Mouse (Mus musculus) hindbrain, postnatal 0 days (tissue): ENCODE results near the gene Wasf2. TPM values are rescaled to one million over a fixed set of nuclear protein-coding genes. Genes with fewer than 3 reads are reported as not detected.
A peak's percentile ranks its signal among the peaks of the same experiment; 100 is the strongest.

Source experiments
- ATAC-seq: fragments of 200-750 bp; cut with Nextera tagmentation; 2 replicates; pipeline ENCODE4 v1.8.0; 2017; ENCODE audit warnings: mild to moderate bottlenecking, moderate TSS enrichment, moderate library complexity
- DNase-seq: peaks from one replicate; pipeline ENCODE4 v3.0.0-alpha.2; 2015; ENCODE audit warnings: low spot score
- H3K27ac ChIP-seq: fragments of 300-500 bp; sonication (generic); 2 replicates; pipeline ENCODE4 v1.5.1; 2014; ENCODE audit warnings: mild to moderate bottlenecking
- H3K27me3 ChIP-seq: fragments of 300-500 bp; sonication (generic); 2 replicates; pipeline ENCODE4 v1.6.1; 2014; ENCODE audit warnings: low read length, mixed read lengths; ENCODE audit not compliant: insufficient read depth
- H3K36me3 ChIP-seq: fragments of 300-500 bp; sonication (generic); 2 replicates; pipeline ENCODE4 v1.6.1; 2014; ENCODE audit warnings: low read length, mixed read lengths; ENCODE audit not compliant: insufficient read depth
- H3K4me1 ChIP-seq: fragments of 300-500 bp; sonication (generic); 2 replicates; pipeline ENCODE4 v1.6.1; 2014; ENCODE audit warnings: antibody characterized with exemption, low read length, mixed read lengths; ENCODE audit not compliant: insufficient read depth
- H3K4me2 ChIP-seq: fragments of 300-500 bp; sonication (generic); 2 replicates; pipeline ENCODE4 v1.6.1; 2014; ENCODE audit warnings: low read depth, mild to moderate bottlenecking, low read length, moderate library complexity, mixed read lengths
- H3K4me3 ChIP-seq: fragments of 300-500 bp; sonication (generic); 2 replicates; pipeline ENCODE4 v1.5.1; 2014; ENCODE audit warnings: low read length
- H3K9ac ChIP-seq: fragments of 300-500 bp; sonication (generic); replicated peaks from 2 replicates; pipeline ENCODE4 v1.6.1; 2014; ENCODE audit warnings: mild to moderate bottlenecking, low read length, moderate library complexity, mixed read lengths
- H3K9me3 ChIP-seq: fragments of 300-500 bp; sonication (generic); 2 replicates; pipeline ENCODE4 v1.6.1; 2016; ENCODE audit warnings: low read length, mixed read lengths
- CTCF ChIP-seq: IDR thresholded peaks from 2 replicates; pipeline ENCODE4 v1.5.1; 2016; ENCODE audit warnings: antibody characterized with exemption, control low read depth, low read depth
- WGBS: fragments of 180-500 bp; shearing (Covaris S2); extraction: QIAGEN DNeasy Blood & Tissue Kit; methylation state at CpG from one replicate; pipeline ENCODE4 v1.1.7; 2014; 5-methylcytosine and 5-hydroxymethylcytosine counted together
- polyA plus RNA-seq: library from polyadenylated mRNA; unstranded; fragments of >200 nt; fragmentation: Nextera tagmentation; extraction: Ambion mirVana; gene quantifications from 2 replicates; pipeline ENCODE4 v1.2.1, GENCODE M21; 2015
- total RNA-seq: library from RNA; depleted of rRNA; stranded (reverse); fragments of >200 nt; gene quantifications from 2 replicates; pipeline ENCODE4 v1.2.3, GENCODE M21; 2014

The Wasf2 gene
- total and polyA plus RNA-seq, 2 experiments from 2014 or later = 14.1 to 27.5 TPM

GRCm38 (mm10) chr4:133090720-133091458 is 39.4 kb upstream of the Wasf2 start:
- Histone ChIP-seq H3K36me3 (no peaks in the 10 kb centered on the region), H3K4me2 (peak overlapping the region; percentile 18; the same call in 1 of the 2 replicates), H3K9me3 (no peaks in the 10 kb centered on the region), H3K9ac (peak overlapping the region; percentile 35; the same call in 1 of the 2 replicates), H3K27ac (peak overlapping the region; percentile 87), H3K27me3 (no peaks in the 10 kb centered on the region), H3K4me3 (no peak overlapping the region), H3K4me1 (peaks cover 56% of the 10 kb centered on the region)
- 15% methylated on average over 18 of the region's 18 CpGs for WGBS
- ATAC-seq (peak; percentile 34), DNase-seq (peak; percentile 83)
- peak; percentile 6; the same call in 1 of the 2 replicates for TF ChIP-seq CTCF

GRCm38 (mm10) chr4:133091459-133091785 is 38.9 kb upstream of the Wasf2 start:
- no peak for ATAC-seq
- Histone ChIP-seq H3K4me2 (no peak overlapping the region), H3K4me3 (no peak overlapping the region), H3K36me3 (no peaks in the 10 kb centered on the region), H3K9ac (no peak overlapping the region), H3K9me3 (no peaks in the 10 kb centered on the region), H3K27me3 (no peaks in the 10 kb centered on the region), H3K27ac (peak overlapping the region; percentile 87), H3K4me1 (peaks cover 51% of the 10 kb centered on the region)
- WGBS = 41% methylated on average over 4 of the region's 4 CpGs
- DNase-seq = no peak
- no peak for TF ChIP-seq CTCF

GRCm38 (mm10) chr4:133092453-133092901 is 37.8 kb upstream of the Wasf2 start:
- TF ChIP-seq CTCF = peak; percentile 23; the same call in 1 of the 2 replicates
- WGBS = 4% methylated on average over 18 of the region's 18 CpGs
- Histone ChIP-seq H3K9ac (0 out of 2 replicates have a peak overlapping the region, but pooled peaks have one; percentile 5), H3K36me3 (no peaks in the 10 kb centered on the region), H3K4me1 (peaks cover 49% of the 10 kb centered on the region), H3K4me2 (peak overlapping the region; percentile 40), H3K27me3 (no peaks in the 10 kb centered on the region), H3K4me3 (no peak overlapping the region), H3K27ac (peak overlapping the region; percentile 87), H3K9me3 (no peaks in the 10 kb centered on the region)
- DNase-seq = peak; percentile 90
- peak; percentile 76 for ATAC-seq

- Histone ChIP-seq H3K4me3 (no peak overlapping the region), H3K9ac (no peak overlapping the region), H3K4me1 (peaks cover 44% of the 10 kb centered on the region), H3K27me3 (no peaks in the 10 kb centered on the region), H3K27ac (peak overlapping the region; percentile 87; the same call in 1 of the 2 replicates), H3K9me3 (no peaks in the 10 kb centered on the region), H3K36me3 (no peaks in the 10 kb centered on the region), H3K4me2 (no peak overlapping the region)
- no peak for TF ChIP-seq CTCF
- WGBS = 65% methylated on average over 6 of the region's 6 CpGs
- DNase-seq (no peak), ATAC-seq (no peak)
Observed at GRCm38 (mm10) chr4:133093056-133093455, 37.2 kb upstream of the Wasf2 start.

- 13% methylated on average over 6 of the region's 6 CpGs for WGBS
- no peak overlapping the region for H3K4me3 ChIP-seq
- no peak overlapping the region for H3K4me2 ChIP-seq
- peak overlapping the region; percentile 41; the same call in 1 of the 2 replicates for H3K27ac ChIP-seq
- TF ChIP-seq CTCF = no peak
- H3K9me3 ChIP-seq = no peaks in the 10 kb centered on the region
- no peak for DNase-seq
- no peaks in the 10 kb centered on the region for H3K36me3 ChIP-seq
- no peak overlapping the region for H3K9ac ChIP-seq
- H3K27me3 ChIP-seq = no peaks in the 10 kb centered on the region
- ATAC-seq = no peak
- H3K4me1 ChIP-seq = peaks cover 44% of the 10 kb centered on the region
Observed at GRCm38 (mm10) chr4:133093481-133094033, 36.7 kb upstream of the Wasf2 start.

- no peak overlapping the region for H3K4me3 ChIP-seq
- TF ChIP-seq CTCF = no peak
- H3K4me1 ChIP-seq = peaks cover 44% of the 10 kb centered on the region
- H3K9ac ChIP-seq = no peak overlapping the region
- 14% methylated on average over 1 of the region's 1 CpGs for WGBS
- peak overlapping the region; percentile 90 for H3K27ac ChIP-seq
- no peaks in the 10 kb centered on the region for H3K9me3 ChIP-seq
- H3K36me3 ChIP-seq = no peaks in the 10 kb centered on the region
- ATAC-seq (no peak), DNase-seq (no peak)
- no peak overlapping the region for H3K4me2 ChIP-seq
- no peaks in the 10 kb centered on the region for H3K27me3 ChIP-seq
Observed at GRCm38 (mm10) chr4:133094255-133094654, 36.0 kb upstream of the Wasf2 start.
